Mouse (Mus musculus): ENCODE measurements at regions not wholly inside any gene's neighbourhood (a gene's known extent, or its start where the extent isn't known, plus 50 kb on each side); places are given as distances from the start of the nearest gene placed in this dataset.

GRCm38 (mm10) chr11:114400701-114401100, 267.6 kb upstream of the Rpl38 start:
- WGBS = 23% methylated on average over 5 of the region's 5 CpGs
- H3K4me1 ChIP-seq (ENCODE audit: control insufficient read depth, insufficient read depth, low read length) = no peaks in the 10 kb centered on the region; the same call in 1 of the 2 replicates
- TF ChIP-seq POLR2A (IDR thresholded peaks at IDR 0.05; ENCODE audit: borderline replicate concordance, control insufficient read depth, low read depth, low read length) (no peak), CTCF (IDR thresholded peaks at IDR 0.05; ENCODE audit: control insufficient read depth, insufficient read depth, low read length) (peak; percentile 53; the same call in 1 of the 2 replicates)
- no peak overlapping the region for H3K4me3 ChIP-seq (replicated peaks; ENCODE audit: control insufficient read depth, low read depth, low read length)
- no peak overlapping the region for H3K27ac ChIP-seq (ENCODE audit: control insufficient read depth, insufficient read depth, low read depth, low read length, poor library complexity)

GRCm38 (mm10) chr11:114392161-114392560, 276.2 kb upstream of the Rpl38 start:
- 3% methylated on average over 10 of the region's 10 CpGs for WGBS
- no peak for TF ChIP-seq CTCF (IDR thresholded peaks at IDR 0.05; ENCODE audit: control insufficient read depth, insufficient read depth, low read length)
- TF ChIP-seq POLR2A (IDR thresholded peaks at IDR 0.05; ENCODE audit: borderline replicate concordance, control insufficient read depth, low read depth, low read length) = no peak
- Histone ChIP-seq H3K4me3 (replicated peaks; ENCODE audit: control insufficient read depth, low read depth, low read length) (no peak overlapping the region), H3K4me1 (ENCODE audit: control insufficient read depth, insufficient read depth, low read length) (no peaks in the 10 kb centered on the region), H3K27ac (ENCODE audit: control insufficient read depth, insufficient read depth, low read depth, low read length, poor library complexity) (peak overlapping the region; percentile 61)

GRCm38 (mm10) chr11:114391553-114391952, 276.8 kb upstream of the Rpl38 start:
- 4% methylated on average over 6 of the region's 6 CpGs for WGBS
- Histone ChIP-seq H3K27ac (ENCODE audit: control insufficient read depth, insufficient read depth, low read depth, low read length, poor library complexity) (no peak overlapping the region), H3K4me1 (ENCODE audit: control insufficient read depth, insufficient read depth, low read length) (no peaks in the 10 kb centered on the region), H3K4me3 (replicated peaks; ENCODE audit: control insufficient read depth, low read depth, low read length) (no peak overlapping the region)
- TF ChIP-seq POLR2A (IDR thresholded peaks at IDR 0.05; ENCODE audit: borderline replicate concordance, control insufficient read depth, low read depth, low read length) = no peak
- no peak for TF ChIP-seq CTCF (IDR thresholded peaks at IDR 0.05; ENCODE audit: control insufficient read depth, insufficient read depth, low read length)

GRCm38 (mm10) chr11:114387091-114387490, 281.2 kb upstream of the Rpl38 start:
- no peak overlapping the region for H3K4me3 ChIP-seq (replicated peaks; ENCODE audit: control insufficient read depth, low read depth, low read length)
- no peak for TF ChIP-seq POLR2A (IDR thresholded peaks at IDR 0.05; ENCODE audit: borderline replicate concordance, control insufficient read depth, low read depth, low read length)
- TF ChIP-seq CTCF (IDR thresholded peaks at IDR 0.05; ENCODE audit: control insufficient read depth, insufficient read depth, low read length) = no peak
- no peak overlapping the region for H3K27ac ChIP-seq (ENCODE audit: control insufficient read depth, insufficient read depth, low read depth, low read length, poor library complexity)
- 45% methylated on average over 2 of the region's 2 CpGs for WGBS
- H3K4me1 ChIP-seq (ENCODE audit: control insufficient read depth, insufficient read depth, low read length) = no peaks in the 10 kb centered on the region

GRCm38 (mm10) chr11:114379411-114379824, 288.9 kb upstream of the Rpl38 start:
- no peak for TF ChIP-seq POLR2A (IDR thresholded peaks at IDR 0.05; ENCODE audit: borderline replicate concordance, control insufficient read depth, low read depth, low read length)
- no peak for TF ChIP-seq CTCF (IDR thresholded peaks at IDR 0.05; ENCODE audit: control insufficient read depth, insufficient read depth, low read length)
- WGBS = 27% methylated on average over 8 of the region's 8 CpGs
- H3K27ac ChIP-seq (ENCODE audit: control insufficient read depth, insufficient read depth, low read depth, low read length, poor library complexity) = no peak overlapping the region

GRCm38 (mm10) chr11:114375921-114376320, 292.4 kb upstream of the Rpl38 start:
- TF ChIP-seq POLR2A (IDR thresholded peaks at IDR 0.05; ENCODE audit: borderline replicate concordance, control insufficient read depth, low read depth, low read length) = no peak
- TF ChIP-seq CTCF (IDR thresholded peaks at IDR 0.05; ENCODE audit: control insufficient read depth, insufficient read depth, low read length) = no peak
- Histone ChIP-seq H3K4me1 (ENCODE audit: control insufficient read depth, insufficient read depth, low read length) (no peaks in the 10 kb centered on the region), H3K4me3 (replicated peaks; ENCODE audit: control insufficient read depth, low read depth, low read length) (no peak overlapping the region), H3K27ac (ENCODE audit: control insufficient read depth, insufficient read depth, low read depth, low read length, poor library complexity) (no peak overlapping the region)
- WGBS = 83% methylated on average over 14 of the region's 14 CpGs

More at GRCm38 (mm10) chr11:114379411-114379824, 288.9 kb upstream of the Rpl38 start:
- Histone ChIP-seq H3K4me3 (replicated peaks; ENCODE audit: control insufficient read depth, low read depth, low read length) (no peak overlapping the region), H3K4me1 (ENCODE audit: control insufficient read depth, insufficient read depth, low read length) (no peaks in the 10 kb centered on the region)

- Histone ChIP-seq H3K4me3 (replicated peaks; ENCODE audit: control insufficient read depth, low read depth, low read length) (no peak overlapping the region), H3K27ac (ENCODE audit: control insufficient read depth, insufficient read depth, low read depth, low read length, poor library complexity) (no peak overlapping the region), H3K4me1 (ENCODE audit: control insufficient read depth, insufficient read depth, low read length) (no peaks in the 10 kb centered on the region)
- TF ChIP-seq CTCF (IDR thresholded peaks at IDR 0.05; ENCODE audit: control insufficient read depth, insufficient read depth, low read length) (no peak), POLR2A (IDR thresholded peaks at IDR 0.05; ENCODE audit: borderline replicate concordance, control insufficient read depth, low read depth, low read length) (no peak)
- 45% methylated on average over 10 of the region's 10 CpGs for WGBS
These were observed 297.6 kb upstream of the Rpl38 start for GRCm38 (mm10) chr11:114370708-114371107.

GRCm38 (mm10) chr11:114367779-114368178, 300.5 kb upstream of the Rpl38 start:
- no peaks in the 10 kb centered on the region for H3K4me1 ChIP-seq (ENCODE audit: control insufficient read depth, insufficient read depth, low read length)
- no peak overlapping the region for H3K4me3 ChIP-seq (replicated peaks; ENCODE audit: control insufficient read depth, low read depth, low read length)
- TF ChIP-seq POLR2A (IDR thresholded peaks at IDR 0.05; ENCODE audit: borderline replicate concordance, control insufficient read depth, low read depth, low read length) = no peak
- TF ChIP-seq CTCF (IDR thresholded peaks at IDR 0.05; ENCODE audit: control insufficient read depth, insufficient read depth, low read length) = no peak
- no peak overlapping the region for H3K27ac ChIP-seq (ENCODE audit: control insufficient read depth, insufficient read depth, low read depth, low read length, poor library complexity)
- WGBS = 84% methylated on average over 8 of the region's 8 CpGs

- Histone ChIP-seq H3K4me3 (replicated peaks; ENCODE audit: control insufficient read depth, low read depth, low read length) (no peak overlapping the region), H3K27ac (ENCODE audit: control insufficient read depth, insufficient read depth, low read depth, low read length, poor library complexity) (no peak overlapping the region), H3K4me1 (ENCODE audit: control insufficient read depth, insufficient read depth, low read length) (no peaks in the 10 kb centered on the region)
- WGBS = 81% methylated on average over 8 of the region's 8 CpGs
- TF ChIP-seq CTCF (IDR thresholded peaks at IDR 0.05; ENCODE audit: control insufficient read depth, insufficient read depth, low read length) (no peak), POLR2A (IDR thresholded peaks at IDR 0.05; ENCODE audit: borderline replicate concordance, control insufficient read depth, low read depth, low read length) (no peak)
These were observed 294.1 kb upstream of the Sdk2 start for GRCm38 (mm10) chr11:114360946-114361345.
